Mouse (Mus musculus) kidney, adult 2 months (tissue): ENCODE data around the gene Zfp341.

Experiments used
- CTCF ChIP-seq: fragments of 200-500 bp; conservative IDR thresholded peaks from 2 replicates; pipeline ENCODE4 v1.5.1; 2011; ENCODE audit warnings: low read depth, mild to moderate bottlenecking, control low read depth, low read length, moderate library complexity, mixed read lengths; ENCODE audit not compliant: insufficient read depth, insufficient read length
- POLR2A ChIP-seq: fragments of 200-500 bp; IDR thresholded peaks from one replicate; pipeline ENCODE4 v1.6.1; 2011; ENCODE audit warnings: low read depth, low read length, control low read depth

GRCm38 (mm10) chr2:154600586-154600985, 12.5 kb upstream of the Zfp341 start:
- TF ChIP-seq POLR2A = no peak
- no peak; the same call in 1 of the 2 replicates for TF ChIP-seq CTCF
